Mouse (Mus musculus): ENCODE results near the gene Gm5089.

GRCm38 (mm10) chr14:122403422-122403940 is 47.4 kb downstream of the Gm5089 start:
- no peak for TF ChIP-seq GATA1 (IDR thresholded peaks at IDR 0.05; ENCODE audit: low read length)
- no peak for TF ChIP-seq TAL1 (IDR thresholded peaks at IDR 0.05; ENCODE audit: low read length)

Data from erythroblast, embryonic 14.5 days (primary cell).